Mouse (Mus musculus): Measurements from ENCODE around the gene Mark1. TPM values are rescaled to one million over a fixed set of nuclear protein-coding genes. Genes with fewer than 3 reads are reported as not detected.

Gene Mark1
- polyA plus RNA-seq, 1 experiment from 2014 or later = 2.2 TPM

GRCm38 (mm10) chr1:184897350-184897749 lies 102.0 kb downstream of the Mark1 start:
- WGBS (ENCODE audit: insufficient replicate concordance) = 52% methylated on average over 16 of the region's 16 CpGs
- no peak overlapping the region for H3K4me2 ChIP-seq
- no peak overlapping the region for H3K27ac ChIP-seq (ENCODE audit: low read depth, low read length)
- no peaks in the 10 kb centered on the region for H3K27me3 ChIP-seq (ENCODE audit: control insufficient read depth, insufficient read depth, low read length)
- no peak overlapping the region for H3K9ac ChIP-seq (ENCODE audit: low read depth, low read length)
- H3K9me3 ChIP-seq (replicated peaks; ENCODE audit: control insufficient read depth, low read length) = no peaks in the 10 kb centered on the region
- no peak for ATAC-seq (replicated peaks; ENCODE audit: insufficient number of reproducible peaks, low FRiP score, low TSS enrichment)
- H3K4me1 ChIP-seq (ENCODE audit: control insufficient read depth, insufficient read depth, low read length) = no peaks in the 10 kb centered on the region
- no peaks in the 10 kb centered on the region for H3K36me3 ChIP-seq (ENCODE audit: control insufficient read depth, insufficient read depth, low read length)
- H3K4me3 ChIP-seq (ENCODE audit: low read depth, low read length) = no peak overlapping the region

- no peaks in the 10 kb centered on the region for H3K9me3 ChIP-seq (replicated peaks; ENCODE audit: control insufficient read depth, low read length)
- H3K4me1 ChIP-seq (ENCODE audit: control insufficient read depth, insufficient read depth, low read length) = no peaks in the 10 kb centered on the region
- no peak overlapping the region for H3K27ac ChIP-seq (ENCODE audit: low read depth, low read length)
- no peak overlapping the region for H3K4me3 ChIP-seq (ENCODE audit: low read depth, low read length)
- H3K36me3 ChIP-seq (ENCODE audit: control insufficient read depth, insufficient read depth, low read length) = no peaks in the 10 kb centered on the region
- WGBS (ENCODE audit: insufficient replicate concordance) = 78% methylated on average over 3 of the region's 3 CpGs
- no peaks in the 10 kb centered on the region for H3K27me3 ChIP-seq (ENCODE audit: control insufficient read depth, insufficient read depth, low read length)
- no peak overlapping the region for H3K4me2 ChIP-seq
- no peak overlapping the region for H3K9ac ChIP-seq (ENCODE audit: low read depth, low read length)
- no peak for ATAC-seq (replicated peaks; ENCODE audit: insufficient number of reproducible peaks, low FRiP score, low TSS enrichment)
These were observed 107.4 kb downstream of the Mark1 start for GRCm38 (mm10) chr1:184891998-184892397.

- Histone ChIP-seq H3K9ac (ENCODE audit: low read depth, low read length) (no peak overlapping the region), H3K4me1 (ENCODE audit: control insufficient read depth, insufficient read depth, low read length) (no peaks in the 10 kb centered on the region), H3K27ac (ENCODE audit: low read depth, low read length) (no peak overlapping the region), H3K36me3 (ENCODE audit: control insufficient read depth, insufficient read depth, low read length) (no peaks in the 10 kb centered on the region), H3K27me3 (ENCODE audit: control insufficient read depth, insufficient read depth, low read length) (no peaks in the 10 kb centered on the region), H3K9me3 (replicated peaks; ENCODE audit: control insufficient read depth, low read length) (no peaks in the 10 kb centered on the region), H3K4me3 (ENCODE audit: low read depth, low read length) (no peak overlapping the region), H3K4me2 (no peak overlapping the region)
- WGBS (ENCODE audit: insufficient replicate concordance) = 80% methylated on average over 6 of the region's 6 CpGs
- no peak for ATAC-seq (replicated peaks; ENCODE audit: insufficient number of reproducible peaks, low FRiP score, low TSS enrichment)
These were observed 109.9 kb downstream of the Mark1 start for GRCm38 (mm10) chr1:184889454-184889853.

- Histone ChIP-seq H3K27ac (ENCODE audit: low read depth, low read length) (no peak overlapping the region), H3K4me3 (ENCODE audit: low read depth, low read length) (no peak overlapping the region), H3K9ac (ENCODE audit: low read depth, low read length) (no peak overlapping the region), H3K9me3 (replicated peaks; ENCODE audit: control insufficient read depth, low read length) (no peaks in the 10 kb centered on the region), H3K36me3 (ENCODE audit: control insufficient read depth, insufficient read depth, low read length) (no peaks in the 10 kb centered on the region), H3K4me1 (ENCODE audit: control insufficient read depth, insufficient read depth, low read length) (0 out of 2 replicates have a peak, but pooled peaks cover 3% of the 10 kb centered on the region), H3K27me3 (ENCODE audit: control insufficient read depth, insufficient read depth, low read length) (peaks cover 28% of the 10 kb centered on the region), H3K4me2 (no peak overlapping the region)
- ATAC-seq (replicated peaks; ENCODE audit: insufficient number of reproducible peaks, low FRiP score, low TSS enrichment) = no peak
- WGBS (ENCODE audit: insufficient replicate concordance) = 91% methylated on average over 1 of the region's 1 CpGs
These were observed 113.2 kb downstream of the Mark1 start for GRCm38 (mm10) chr1:184886160-184886559.

- H3K27me3 ChIP-seq (ENCODE audit: control insufficient read depth, insufficient read depth, low read length) = peaks cover 32% of the 10 kb centered on the region
- peak within 1 kb of the TSS; percentile 93 for H3K4me2 ChIP-seq
- peak within 1 kb of the TSS; percentile 51 for H3K4me3 ChIP-seq (ENCODE audit: low read depth, low read length)
- 3% methylated on average over 77 of the region's 77 CpGs for WGBS (ENCODE audit: insufficient replicate concordance)
- H3K36me3 ChIP-seq (ENCODE audit: control insufficient read depth, insufficient read depth, low read length) = no peaks in the 10 kb centered on the region
- no peak within 1 kb of the TSS for H3K27ac ChIP-seq (ENCODE audit: low read depth, low read length)
- 0 out of 2 replicates have a peak, but pooled peaks cover 6% of the 10 kb centered on the region for H3K4me1 ChIP-seq (ENCODE audit: control insufficient read depth, insufficient read depth, low read length)
- H3K9ac ChIP-seq (ENCODE audit: low read depth, low read length) = peak within 1 kb of the TSS; percentile 67
- peak; percentile 73 for ATAC-seq (replicated peaks; ENCODE audit: insufficient number of reproducible peaks, low FRiP score, low TSS enrichment)
- no peaks in the 10 kb centered on the region for H3K9me3 ChIP-seq (replicated peaks; ENCODE audit: control insufficient read depth, low read length)
These were observed 116.8 kb downstream of the Mark1 start, which contains the start of gene C130074G19Rik for GRCm38 (mm10) chr1:184882281-184883268. TSS of gene C130074G19Rik (minus strand) at chr1:184883218.

GRCm38 (mm10) chr1:184881861-184882260 lies 117.5 kb downstream of the Mark1 start:
- Histone ChIP-seq H3K9me3 (replicated peaks; ENCODE audit: control insufficient read depth, low read length) (no peaks in the 10 kb centered on the region), H3K4me3 (ENCODE audit: low read depth, low read length) (peak overlapping the region; percentile 51), H3K27me3 (ENCODE audit: control insufficient read depth, insufficient read depth, low read length) (peaks cover 32% of the 10 kb centered on the region), H3K27ac (ENCODE audit: low read depth, low read length) (no peak overlapping the region), H3K4me2 (peak overlapping the region; percentile 93), H3K36me3 (ENCODE audit: control insufficient read depth, insufficient read depth, low read length) (no peaks in the 10 kb centered on the region), H3K4me1 (ENCODE audit: control insufficient read depth, insufficient read depth, low read length) (0 out of 2 replicates have a peak, but pooled peaks cover 6% of the 10 kb centered on the region), H3K9ac (ENCODE audit: low read depth, low read length) (no peak overlapping the region; the same call in 1 of the 2 replicates)
- no peak for ATAC-seq (replicated peaks; ENCODE audit: insufficient number of reproducible peaks, low FRiP score, low TSS enrichment)
- WGBS (ENCODE audit: insufficient replicate concordance) = 47% methylated on average over 7 of the region's 7 CpGs

- H3K36me3 ChIP-seq (ENCODE audit: control insufficient read depth, insufficient read depth, low read length) = no peaks in the 10 kb centered on the region
- no peaks in the 10 kb centered on the region for H3K9me3 ChIP-seq (replicated peaks; ENCODE audit: control insufficient read depth, low read length)
- peak overlapping the region; percentile 93; the same call in 1 of the 2 replicates for H3K4me2 ChIP-seq
- no peak overlapping the region for H3K9ac ChIP-seq (ENCODE audit: low read depth, low read length)
- no peak for ATAC-seq (replicated peaks; ENCODE audit: insufficient number of reproducible peaks, low FRiP score, low TSS enrichment)
- H3K27ac ChIP-seq (ENCODE audit: low read depth, low read length) = no peak overlapping the region
- WGBS (ENCODE audit: insufficient replicate concordance) = 75% methylated on average over 5 of the region's 5 CpGs
- peaks cover 32% of the 10 kb centered on the region for H3K27me3 ChIP-seq (ENCODE audit: control insufficient read depth, insufficient read depth, low read length)
- H3K4me3 ChIP-seq (ENCODE audit: low read depth, low read length) = no peak overlapping the region
- 0 out of 2 replicates have a peak, but pooled peaks cover 6% of the 10 kb centered on the region for H3K4me1 ChIP-seq (ENCODE audit: control insufficient read depth, insufficient read depth, low read length)
These were observed 118.2 kb downstream of the Mark1 start for GRCm38 (mm10) chr1:184881211-184881610.

GRCm38 (mm10) chr1:184878860-184879259 lies 120.5 kb downstream of the Mark1 start:
- Histone ChIP-seq H3K27ac (ENCODE audit: low read depth, low read length) (no peak overlapping the region), H3K9ac (ENCODE audit: low read depth, low read length) (no peak overlapping the region), H3K4me2 (no peak overlapping the region), H3K9me3 (replicated peaks; ENCODE audit: control insufficient read depth, low read length) (no peaks in the 10 kb centered on the region), H3K4me1 (ENCODE audit: control insufficient read depth, insufficient read depth, low read length) (0 out of 2 replicates have a peak, but pooled peaks cover 6% of the 10 kb centered on the region), H3K4me3 (ENCODE audit: low read depth, low read length) (no peak overlapping the region), H3K36me3 (ENCODE audit: control insufficient read depth, insufficient read depth, low read length) (no peaks in the 10 kb centered on the region), H3K27me3 (ENCODE audit: control insufficient read depth, insufficient read depth, low read length) (peaks cover 30% of the 10 kb centered on the region)
- 70% methylated on average over 6 of the region's 6 CpGs for WGBS (ENCODE audit: insufficient replicate concordance)
- ATAC-seq (replicated peaks; ENCODE audit: insufficient number of reproducible peaks, low FRiP score, low TSS enrichment) = no peak
